Mouse (Mus musculus) G1E (cell line): ENCODE measurements around the gene Cat.

ENCODE experiments used
- CTCF ChIP-seq: IDR thresholded peaks from 2 replicates; pipeline ENCODE4 v1.5.1; 2012; ENCODE audit warnings: low read depth, low read length, inconsistent platforms, mixed read lengths
- POLR2AphosphoS5 ChIP-seq: IDR thresholded peaks from 2 replicates; pipeline ENCODE4 v1.6.1; 2012; ENCODE audit warnings: low read depth, low read length, inconsistent platforms; ENCODE audit not compliant: insufficient replicate concordance
- TAL1 ChIP-seq: conservative IDR thresholded peaks from 2 replicates; pipeline ENCODE4 v1.6.1; 2012; ENCODE audit warnings: low read depth, low read length, inconsistent platforms, mixed read lengths

GRCm38 (mm10) chr2:103480240-103480639 is 4.7 kb downstream of the Cat start:
- TF ChIP-seq CTCF = no peak
- no peak for TF ChIP-seq TAL1
- no peak for TF ChIP-seq POLR2AphosphoS5
